Mouse (Mus musculus) thymus, adult 2 months (tissue): ENCODE measurements at regions not wholly inside any gene's neighbourhood (a gene's known extent, or its start where the extent isn't known, plus 50 kb on each side); places are given as distances from the start of the nearest gene placed in this dataset.

Source experiments
- CTCF ChIP-seq: fragments of 200-500 bp; IDR thresholded peaks from 2 replicates; pipeline ENCODE4 v1.5.1; 2012; ENCODE audit warnings: mild to moderate bottlenecking, control low read depth, low read length, moderate library complexity, borderline replicate concordance; ENCODE audit not compliant: control insufficient read depth, poor library complexity, insufficient read depth; ENCODE audit errors: extremely low read depth
- POLR2A ChIP-seq: fragments of 200-500 bp; IDR thresholded peaks from 2 replicates; pipeline ENCODE4 v1.6.1; 2012; ENCODE audit warnings: mild to moderate bottlenecking, low read length, control low read depth, moderate library complexity; ENCODE audit not compliant: control insufficient read depth, poor library complexity, insufficient read depth; ENCODE audit errors: extremely low read depth

GRCm38 (mm10) chr10:117447626-117448025, 67.8 kb upstream of the Cpsf6 start:
- no peak for TF ChIP-seq POLR2A
- TF ChIP-seq CTCF: no peak
